Mouse (Mus musculus) ES-Bruce4 (cell line): ENCODE measurements at regions not wholly inside any gene's neighbourhood (a gene's known extent, or its start where the extent isn't known, plus 50 kb on each side); places are given as distances from the start of the nearest gene placed in this dataset.

Experiments used
- CTCF ChIP-seq: IDR thresholded peaks from one replicate; pipeline ENCODE4 v1.8.1; 2011; ENCODE audit warnings: low read depth, low read length
- EP300 ChIP-seq: IDR thresholded peaks from 2 replicates; pipeline ENCODE4 v1.6.1; 2011; ENCODE audit warnings: low read depth, low read length; ENCODE audit not compliant: insufficient read depth
- POLR2A ChIP-seq: IDR thresholded peaks from one replicate; pipeline ENCODE4 v1.8.1; 2011; ENCODE audit warnings: low read length; ENCODE audit not compliant: insufficient read depth

- no peak for TF ChIP-seq POLR2A
- TF ChIP-seq CTCF = no peak
- TF ChIP-seq EP300 = no peak
These were observed 199.6 kb downstream of the Gm11011 start for GRCm38 (mm10) chr2:169387765-169388518.
